Mouse (Mus musculus) lung, postnatal 25 days (tissue): Measurements from ENCODE around the gene Dnajb12.
A peak's percentile ranks its signal among the peaks of the same experiment; 100 is the strongest.
"Not testable (repeated sequence)": the region's sequence is repeated elsewhere in the genome, so short reads cannot be mapped to it uniquely, and the experiment has no call there.

Experiments used
- DNase-seq: peaks from one replicate; pipeline ENCODE4 v3.0.0; 2022; ENCODE audit warnings: low spot score

Dnajb12 gene

GRCm38 (mm10) chr10:59872651-59873050 lies 6.7 kb upstream of the Dnajb12 start:
- not testable (repeated sequence) for DNase-seq

- no peak for DNase-seq
Measured at GRCm38 (mm10) chr10:59873206-59873605, 6.2 kb upstream of the Dnajb12 start.

- no peak for DNase-seq
Measured at GRCm38 (mm10) chr10:59873613-59874012, 5.7 kb upstream of the Dnajb12 start.

GRCm38 (mm10) chr10:59875396-59875795 lies 4.0 kb upstream of the Dnajb12 start:
- no peak for DNase-seq

GRCm38 (mm10) chr10:59876698-59877097 lies 2.7 kb upstream of the Dnajb12 start:
- not testable (repeated sequence) for DNase-seq

GRCm38 (mm10) chr10:59877421-59878117 lies 1.8 kb upstream of the Dnajb12 start:
- DNase-seq: no peak

- no peak for DNase-seq
Measured at GRCm38 (mm10) chr10:59878823-59879222, 533 bp upstream of the Dnajb12 start.

GRCm38 (mm10) chr10:59880029-59880386 lies 652 bp downstream of the Dnajb12 start:
- peak; percentile 77 for DNase-seq

GRCm38 (mm10) chr10:59880837-59881236 lies 1.5 kb downstream of the Dnajb12 start:
- DNase-seq: no peak

GRCm38 (mm10) chr10:59884327-59885173 lies 5.2 kb downstream of the Dnajb12 start:
- no peak for DNase-seq

- DNase-seq: no peak
Measured at GRCm38 (mm10) chr10:59885174-59886080, 6.1 kb downstream of the Dnajb12 start.

GRCm38 (mm10) chr10:59886081-59886466 lies 6.7 kb downstream of the Dnajb12 start:
- DNase-seq: no peak

- DNase-seq: no peak
Measured at GRCm38 (mm10) chr10:59887432-59887831, 8.1 kb downstream of the Dnajb12 start.

- no peak for DNase-seq
Measured at GRCm38 (mm10) chr10:59889339-59889738, 10.0 kb downstream of the Dnajb12 start.

- DNase-seq: no peak
Measured at GRCm38 (mm10) chr10:59889953-59890751, 10.8 kb downstream of the Dnajb12 start.

- DNase-seq: peak; percentile 69
Measured at GRCm38 (mm10) chr10:59892977-59893376, 13.6 kb downstream of the Dnajb12 start.

GRCm38 (mm10) chr10:59894251-59895160 lies 15.2 kb downstream of the Dnajb12 start:
- DNase-seq: peak; percentile 88

GRCm38 (mm10) chr10:59895460-59896186 lies 16.3 kb downstream of the Dnajb12 start:
- DNase-seq: no peak

GRCm38 (mm10) chr10:59896211-59896610 lies 16.9 kb downstream of the Dnajb12 start:
- DNase-seq: no peak

GRCm38 (mm10) chr10:59896911-59897331 lies 17.6 kb downstream of the Dnajb12 start:
- DNase-seq: peak; percentile 72
